Mouse (Mus musculus): ENCODE measurements around the gene St8sia1.
"Not testable (repeated sequence)": the region's sequence is repeated elsewhere in the genome, so short reads cannot be mapped to it uniquely, and the experiment has no call there.

The St8sia1 gene

DNA sequence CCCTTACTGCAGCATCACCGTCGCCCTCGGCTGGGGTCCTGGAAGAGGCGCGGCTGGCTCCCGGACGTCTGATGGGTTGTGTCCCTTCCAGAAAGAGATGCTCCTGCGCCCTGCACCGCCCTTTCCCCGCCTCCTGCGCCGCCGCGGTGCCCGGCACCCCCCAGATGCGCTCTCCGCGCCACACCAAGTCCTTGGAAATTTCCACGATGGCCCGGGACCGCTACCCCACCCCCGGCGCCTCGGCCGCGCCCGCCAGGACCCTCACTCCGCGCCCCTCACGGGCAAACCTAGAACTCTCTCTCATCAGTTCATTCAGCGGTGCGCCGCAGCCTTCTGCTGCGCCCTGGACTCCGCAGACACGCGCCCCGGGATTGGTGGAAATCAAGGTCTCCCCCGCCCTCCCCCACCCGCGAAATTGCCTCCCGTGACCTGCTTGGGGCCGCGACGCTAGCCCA lies at the start of gene St8sia1:
Gene St8sia1, minus strand, starts transcription at position 377 of the 455 bp plus-strand sequence.
- in situ Hi-C loops (cut with MboI, MseI), result loop anchor here (5.0 kb wide), 1 partner anchor 42 kb away; no protein-coding TSS in a partner anchor

DNA sequence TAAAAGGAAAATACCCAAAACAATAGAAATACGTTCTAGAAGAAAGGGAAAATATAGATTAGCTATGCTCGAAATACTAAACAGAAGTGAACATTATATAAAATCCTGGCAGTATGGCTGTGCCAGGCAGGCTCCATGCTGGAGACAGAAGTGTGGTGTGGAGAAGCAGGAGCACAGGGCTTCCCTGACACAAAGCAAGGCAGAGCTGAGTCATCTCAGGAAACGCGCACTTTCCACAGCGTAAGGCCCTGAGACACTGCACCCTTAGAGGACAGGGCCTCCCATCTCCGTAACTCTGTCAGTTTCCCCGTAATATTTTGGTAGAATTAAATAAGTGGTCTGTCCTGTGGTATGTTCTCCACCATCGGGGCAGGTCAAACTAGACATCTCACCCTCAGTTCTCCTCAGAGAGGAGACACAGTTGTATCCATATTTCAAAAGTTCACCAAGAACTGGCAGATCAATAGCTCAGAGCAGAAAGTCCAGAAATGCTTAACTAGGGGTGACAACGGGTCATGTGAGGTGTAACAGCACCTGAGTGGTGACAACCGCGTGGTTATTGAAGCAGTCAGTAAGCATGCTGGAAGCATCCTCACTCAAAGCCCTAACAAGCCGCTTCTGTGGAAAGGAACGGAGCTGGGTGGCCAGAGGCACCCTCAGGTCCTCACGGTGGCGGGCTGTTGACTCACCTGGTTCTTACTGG lies 48.4 kb upstream of the St8sia1 start:
- in situ Hi-C loops (cut with MboI, MseI), result no loop called here

DNA sequence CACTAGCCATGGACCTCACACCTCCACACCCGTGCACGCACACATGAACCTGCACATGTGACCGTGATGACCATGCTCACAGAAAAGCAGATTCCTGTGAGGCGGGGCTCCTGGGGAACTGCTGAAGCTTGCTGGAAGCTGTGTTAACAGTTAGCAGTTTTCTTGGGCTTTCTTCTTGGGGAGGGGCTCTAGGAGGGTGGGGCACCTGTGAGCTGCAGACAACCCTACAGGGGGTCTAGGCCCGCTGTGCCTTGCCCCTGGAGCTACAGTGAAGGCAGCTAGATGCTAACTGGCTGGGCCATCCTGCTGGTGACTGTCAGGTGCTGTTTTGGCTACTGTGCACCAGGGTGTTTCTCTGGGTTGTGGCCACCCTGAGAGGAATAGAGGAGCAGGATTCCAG lies 44.6 kb upstream of the St8sia1 start:
- in situ Hi-C loops (cut with MboI, MseI), result no loop called here

DNA sequence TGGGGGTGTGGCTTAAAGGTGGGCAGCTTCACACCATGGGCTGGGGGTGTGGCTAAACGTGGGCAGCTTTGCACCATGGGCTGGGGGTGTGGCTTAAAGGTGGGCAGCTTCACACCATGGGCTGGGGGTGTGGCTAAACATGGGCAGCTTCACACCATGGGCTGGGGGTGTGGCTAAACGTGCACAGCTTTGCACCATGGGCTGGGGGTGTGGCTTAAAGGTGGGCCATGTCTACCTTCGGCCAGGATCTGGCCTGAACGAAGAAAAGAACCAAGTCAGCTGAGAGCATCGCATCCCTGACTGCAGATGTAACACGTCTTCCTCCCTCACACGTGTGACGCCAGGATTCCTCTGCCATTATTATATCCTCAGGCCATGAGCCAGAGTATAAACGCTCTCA lies 41.0 kb upstream of the St8sia1 start:
- in situ Hi-C loops (cut with MboI, MseI), result not testable (repeated sequence)

DNA sequence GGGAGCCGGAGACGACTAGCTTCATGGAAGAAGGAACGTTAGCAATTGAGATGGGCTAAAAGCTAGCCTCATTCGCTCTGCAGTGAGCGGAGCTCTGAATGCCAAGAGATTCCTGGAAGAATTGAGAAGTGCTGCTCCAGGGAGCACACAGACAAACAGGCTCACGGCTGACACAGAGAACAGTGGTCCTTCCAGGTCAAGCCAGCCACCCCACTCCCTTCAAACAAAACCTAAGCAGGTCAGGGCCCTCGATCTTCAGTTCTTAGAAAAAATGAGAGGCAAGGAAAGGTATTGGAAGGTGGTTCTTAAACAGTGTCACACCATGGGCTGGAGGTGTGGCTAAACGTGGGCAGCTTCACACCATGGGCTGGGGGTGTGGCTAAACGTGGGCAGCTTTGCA lies 40.5 kb upstream of the St8sia1 start:
- in situ Hi-C loops (cut with MboI, MseI), result no loop called here

DNA sequence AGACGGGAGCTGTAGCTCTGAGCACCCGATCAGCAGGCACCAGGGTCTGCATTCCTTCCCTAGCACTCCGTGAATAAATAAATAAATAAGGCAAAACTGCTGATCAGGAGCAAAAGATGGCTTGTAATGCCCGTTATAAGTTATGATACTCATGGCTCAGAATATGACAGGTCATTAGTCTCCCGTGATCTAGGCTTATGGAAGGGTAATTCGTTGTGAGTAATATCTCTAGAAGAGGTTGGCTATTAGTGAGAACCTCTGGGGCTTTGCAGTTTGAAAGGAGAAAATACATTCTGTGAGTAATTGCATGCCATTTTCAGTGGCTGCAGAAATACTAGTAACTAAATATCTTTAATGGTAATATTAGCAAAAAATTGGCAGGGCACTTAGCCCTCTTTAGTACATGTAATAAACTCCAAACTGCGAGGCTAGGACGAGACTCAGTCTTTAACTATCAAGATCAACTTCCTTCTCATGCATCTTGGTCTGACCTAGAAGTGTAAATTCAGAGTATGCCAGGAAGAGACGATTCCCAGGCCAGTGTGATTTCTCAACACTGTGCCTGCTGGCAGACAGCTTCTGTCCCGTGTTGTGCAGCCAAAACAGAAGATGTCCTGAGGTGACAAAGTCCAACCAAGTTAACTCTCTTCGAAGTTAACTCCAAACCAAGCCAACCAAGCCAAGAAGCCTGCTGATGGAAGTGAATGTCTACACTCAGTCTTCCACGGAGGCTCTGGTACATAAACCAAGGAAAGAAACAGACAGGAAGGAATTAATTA lies 34.2 kb upstream of the St8sia1 start:
- in situ Hi-C loops (cut with MboI, MseI), result no loop called here

DNA sequence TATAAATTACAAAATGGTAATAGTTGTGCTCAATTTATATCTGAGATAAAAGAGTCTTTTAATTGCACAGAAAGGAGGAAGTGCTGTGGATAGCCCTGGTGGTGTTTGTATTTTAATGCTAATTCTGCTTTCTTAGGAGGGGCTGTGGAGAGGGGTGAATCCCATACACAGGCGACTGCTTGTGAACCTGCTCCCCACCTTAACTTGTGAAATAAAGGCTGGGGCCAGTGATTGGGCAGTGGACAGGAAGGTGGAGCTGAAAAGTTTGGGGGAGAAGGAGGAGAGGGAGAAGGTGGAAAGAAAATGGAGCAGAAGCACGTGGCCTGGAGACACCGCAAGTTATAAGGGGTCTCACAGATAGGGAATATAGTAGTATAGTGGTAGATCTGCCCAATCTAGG lies 32.6 kb upstream of the St8sia1 start:
- in situ Hi-C loops (cut with MboI, MseI), result no loop called here

DNA sequence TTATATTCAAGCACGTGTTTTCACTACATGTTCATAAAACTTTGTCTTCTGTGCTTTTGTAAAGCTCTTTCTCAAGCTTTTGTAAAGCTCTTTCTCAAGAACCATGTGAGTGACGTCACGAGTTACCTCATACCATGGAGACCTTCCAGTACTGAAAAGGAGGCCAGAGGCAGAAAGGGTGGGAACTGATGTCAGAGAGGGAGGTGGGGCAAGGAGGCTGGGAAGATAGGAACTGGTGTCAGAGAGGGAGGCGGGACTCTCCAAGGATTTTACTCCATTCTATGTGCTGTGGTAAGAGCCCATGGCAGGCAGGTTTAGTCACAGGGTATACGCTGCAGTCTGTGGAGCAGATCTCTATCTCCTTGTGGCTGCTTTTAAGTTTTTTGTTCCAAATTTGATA lies 31.3 kb upstream of the St8sia1 start:
- in situ Hi-C loops (cut with MboI, MseI), result no loop called here

DNA sequence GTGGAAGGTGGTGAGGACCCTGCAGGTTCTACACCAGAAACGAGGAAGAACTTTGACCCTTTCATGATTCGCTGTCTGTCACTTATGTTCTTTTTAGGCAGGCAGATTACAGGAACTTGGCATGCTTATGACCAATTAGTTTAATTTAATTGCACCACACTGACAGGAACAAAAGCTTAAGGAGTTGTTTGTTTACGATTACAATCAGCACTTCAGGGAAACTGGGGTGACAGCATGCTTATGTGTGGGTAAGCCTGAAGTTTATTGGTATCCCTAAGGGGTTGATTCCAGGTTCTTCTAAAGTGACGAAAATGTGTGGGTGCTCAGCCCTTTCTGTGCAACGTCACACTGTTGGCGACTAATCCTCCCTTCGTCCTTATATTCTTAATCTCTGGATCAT lies 30.6 kb upstream of the St8sia1 start:
- in situ Hi-C loops (cut with MboI, MseI), result no loop called here

DNA sequence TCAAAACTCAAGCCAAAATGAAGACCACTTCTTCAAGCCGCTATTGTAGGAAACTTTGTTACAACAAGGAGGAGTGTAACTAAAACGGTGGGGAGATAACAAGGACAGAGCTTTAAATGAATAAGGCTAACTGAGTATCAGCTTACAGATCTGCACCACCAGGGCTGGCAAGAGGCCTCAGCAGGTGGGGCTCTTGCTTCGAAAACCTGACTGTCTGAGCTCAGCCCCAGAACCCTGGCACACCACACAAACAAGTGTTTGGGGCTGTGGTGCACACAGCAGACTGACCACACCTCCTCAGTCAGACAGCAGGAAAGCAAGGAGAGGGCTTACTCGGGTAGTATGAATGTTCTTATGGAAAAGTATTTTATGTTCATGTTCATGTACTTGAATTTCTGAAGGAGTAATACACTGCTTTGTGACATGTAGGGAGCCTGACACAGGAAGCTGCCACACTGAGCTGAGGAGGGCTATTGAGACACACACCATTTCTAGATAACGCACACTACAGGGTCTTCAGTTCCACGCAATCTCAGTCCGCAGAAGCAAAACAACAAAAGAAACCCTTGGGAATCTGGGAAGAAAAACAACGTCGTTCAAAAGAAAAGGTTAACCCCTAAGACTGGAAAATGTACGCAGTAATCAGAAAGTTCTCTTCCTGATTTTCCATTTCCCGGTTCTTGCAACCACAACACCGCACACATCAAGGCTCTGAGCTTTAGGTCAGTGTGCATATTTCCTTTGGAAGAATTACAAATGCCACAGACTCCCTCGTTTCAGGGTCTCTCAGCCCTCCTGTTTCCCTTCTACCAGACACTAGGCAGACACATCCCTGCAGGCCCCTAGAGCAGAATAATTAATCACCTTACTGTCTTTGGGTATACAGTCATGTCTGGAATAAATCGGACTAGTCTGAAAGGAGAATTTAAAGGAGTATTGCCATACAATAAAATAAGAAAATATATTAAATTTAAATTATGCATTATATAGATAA lies 29.8 kb upstream of the St8sia1 start:
- in situ Hi-C loops (cut with MboI, MseI), result no loop called here

DNA sequence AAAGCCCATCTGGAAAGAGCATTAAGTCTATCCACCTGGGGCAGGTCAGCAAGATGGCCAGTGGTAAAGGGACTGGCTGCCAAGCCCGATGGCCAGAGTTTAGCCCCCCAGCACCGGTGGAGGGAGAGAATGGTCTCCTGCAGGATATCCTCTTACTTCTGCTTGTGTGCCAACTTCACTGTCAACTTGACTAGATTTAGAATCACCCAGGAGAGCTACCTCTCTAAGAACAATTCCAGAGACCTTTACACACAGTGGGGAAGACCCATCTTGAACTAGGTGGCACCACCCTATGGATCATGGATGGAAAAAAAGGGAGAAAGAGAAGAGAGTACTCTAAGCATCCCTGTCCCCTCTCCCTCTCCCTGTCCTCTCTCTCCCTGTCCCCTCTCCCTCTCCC lies 28.7 kb upstream of the St8sia1 start:
- in situ Hi-C loops (cut with MboI, MseI), result no loop called here

DNA sequence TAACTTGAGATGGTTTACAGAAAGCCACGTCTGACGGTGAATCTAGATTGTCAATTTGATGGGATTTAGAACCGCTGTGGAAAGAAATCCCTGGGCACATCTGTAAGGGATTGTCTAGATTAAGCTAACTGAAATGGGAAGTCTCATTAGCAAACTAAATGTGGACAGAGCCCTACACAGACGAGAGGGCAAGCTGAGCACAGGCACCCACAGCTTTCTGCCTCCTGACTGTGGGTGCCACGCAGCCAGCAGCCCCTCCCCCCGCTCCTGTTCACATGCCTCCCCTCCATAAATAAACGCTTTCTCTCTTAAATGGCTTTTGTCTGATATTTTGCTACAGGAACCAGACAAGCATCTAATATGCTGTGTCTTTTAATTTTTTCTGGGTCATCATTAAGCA lies 27.8 kb upstream of the St8sia1 start:
- in situ Hi-C loops (cut with MboI, MseI), result no loop called here

DNA sequence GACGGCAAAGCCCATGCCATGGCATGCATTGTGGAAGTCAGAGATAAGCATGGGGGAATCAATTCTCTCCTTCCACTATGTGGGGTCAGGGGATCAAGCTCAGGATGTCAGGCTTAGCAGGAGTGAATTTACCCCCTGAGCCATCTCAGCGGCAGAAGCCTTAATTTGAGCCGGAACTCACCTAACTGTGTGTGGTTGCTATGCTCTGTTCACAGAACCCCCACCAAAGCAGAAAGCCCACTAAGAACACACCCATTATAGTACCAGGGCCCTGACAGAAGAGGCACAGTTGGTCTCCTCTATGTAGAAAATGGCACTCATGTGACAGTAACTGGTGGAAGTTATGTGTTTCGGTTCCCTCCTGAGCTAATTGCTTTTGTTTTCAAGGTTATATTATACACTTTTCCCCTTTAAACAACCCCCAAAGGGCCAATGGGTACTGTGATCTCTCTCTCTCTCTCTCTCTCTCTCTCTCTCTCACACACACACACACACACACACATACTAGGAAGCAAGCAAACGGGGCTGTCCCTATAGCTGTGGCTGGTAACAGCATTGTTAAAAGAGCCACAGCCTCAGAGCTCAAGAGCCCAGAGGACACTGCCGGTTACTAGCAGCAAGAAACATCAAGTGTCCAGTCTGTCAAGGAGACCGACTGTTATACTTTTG lies 27.3 kb upstream of the St8sia1 start:
- in situ Hi-C loops (cut with MboI, MseI), result no loop called here

DNA sequence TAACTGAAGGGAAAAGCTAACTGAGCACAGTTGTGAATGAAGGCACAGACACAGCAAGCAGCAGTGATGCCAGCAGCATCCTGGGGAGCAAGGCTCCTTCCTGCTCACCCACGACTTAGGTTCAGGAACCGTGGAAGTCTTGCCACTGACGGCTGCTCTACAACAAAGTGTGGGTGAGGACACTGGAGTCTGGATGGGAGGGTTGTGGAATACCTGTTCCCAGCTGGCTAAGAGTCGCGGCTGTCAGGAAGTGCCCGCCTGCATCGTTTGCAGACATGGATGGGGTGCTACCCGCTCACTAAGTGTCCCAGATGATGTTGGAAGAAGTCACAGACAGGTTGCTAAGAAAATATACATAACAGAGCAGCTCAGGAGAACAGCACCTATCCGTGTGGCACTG lies 26.3 kb upstream of the St8sia1 start:
- in situ Hi-C loops (cut with MboI, MseI), result no loop called here

DNA sequence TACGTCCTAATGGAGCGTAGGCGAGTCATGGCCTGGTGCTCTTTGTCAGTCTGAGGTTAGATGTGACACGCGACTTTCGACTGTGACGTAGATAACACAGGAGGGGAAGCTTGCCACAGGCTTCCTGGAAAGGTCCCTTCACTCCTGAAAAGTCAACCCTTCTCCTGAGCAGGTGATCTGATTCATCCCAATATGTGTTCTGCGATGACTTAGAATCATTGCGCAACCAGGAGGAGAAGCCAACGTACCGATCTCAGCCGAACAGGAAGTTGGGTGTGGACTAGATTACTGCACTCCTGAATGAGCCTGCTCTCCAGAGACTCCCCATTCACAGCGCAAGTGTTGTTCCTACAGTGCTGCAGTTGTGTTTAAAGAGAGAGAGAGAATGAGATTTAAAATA lies 25.2 kb upstream of the St8sia1 start:
- in situ Hi-C loops (cut with MboI, MseI), result no loop called here

DNA sequence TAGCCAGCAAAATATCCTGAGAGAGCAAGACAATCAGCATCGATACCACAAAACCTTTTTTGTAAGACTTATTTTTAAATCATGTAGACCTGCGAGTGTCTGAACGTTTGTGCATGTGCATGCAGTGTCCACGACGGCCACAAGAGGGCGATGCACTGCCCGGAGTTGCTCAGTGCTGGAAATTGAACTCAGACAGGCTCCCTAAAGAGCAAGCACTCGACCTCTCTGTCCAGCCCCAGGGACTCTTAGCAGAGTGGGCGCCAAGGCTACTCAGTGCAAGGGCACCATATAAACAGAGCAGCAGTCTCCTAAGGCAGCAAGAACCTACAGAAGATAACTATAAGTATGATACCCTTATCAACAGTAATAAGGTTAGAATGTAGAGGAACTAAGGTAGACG lies 24.5 kb upstream of the St8sia1 start:
- in situ Hi-C loops (cut with MboI, MseI), result no loop called here

DNA sequence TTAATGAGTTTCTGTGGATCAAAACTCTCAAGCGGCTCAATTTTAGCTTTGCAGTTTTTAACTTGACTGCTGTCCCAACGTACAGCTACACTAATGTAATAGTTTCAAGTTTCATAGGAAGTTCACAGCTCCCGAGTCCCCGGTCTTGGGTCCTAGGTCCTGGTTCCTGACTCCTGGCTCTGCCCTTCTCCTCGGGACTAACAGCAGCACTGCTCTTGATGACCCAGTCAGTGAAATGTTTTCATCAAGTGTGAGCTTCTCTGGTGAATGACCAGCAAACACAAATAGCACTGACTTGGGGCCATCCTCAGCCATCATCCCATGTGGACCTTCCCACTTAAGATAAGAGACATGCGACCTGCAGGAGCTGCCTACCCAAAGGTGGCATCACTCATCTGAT lies 24.0 kb upstream of the St8sia1 start:
- in situ Hi-C loops (cut with MboI, MseI), result no loop called here

DNA sequence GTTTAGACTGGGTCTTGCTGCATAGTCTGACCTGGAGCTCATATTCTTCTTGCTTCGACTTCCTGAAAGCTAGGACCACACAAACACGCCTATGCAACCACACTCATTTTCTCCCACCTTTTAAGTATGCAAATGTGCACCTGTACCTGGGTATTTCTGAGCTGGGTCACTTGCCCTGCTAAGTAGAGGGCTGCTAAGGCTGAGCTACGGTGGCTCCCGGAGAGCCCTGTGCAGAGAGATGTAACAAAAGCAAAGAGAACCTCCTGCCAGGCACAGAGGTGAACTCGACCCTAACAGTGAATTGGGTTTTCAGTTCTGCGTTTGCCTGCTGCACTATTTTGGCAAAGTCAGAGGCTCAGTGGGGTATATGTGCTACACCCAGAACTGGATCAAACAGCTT lies 23.4 kb upstream of the St8sia1 start:
- in situ Hi-C loops (cut with MboI, MseI), result no loop called here

DNA sequence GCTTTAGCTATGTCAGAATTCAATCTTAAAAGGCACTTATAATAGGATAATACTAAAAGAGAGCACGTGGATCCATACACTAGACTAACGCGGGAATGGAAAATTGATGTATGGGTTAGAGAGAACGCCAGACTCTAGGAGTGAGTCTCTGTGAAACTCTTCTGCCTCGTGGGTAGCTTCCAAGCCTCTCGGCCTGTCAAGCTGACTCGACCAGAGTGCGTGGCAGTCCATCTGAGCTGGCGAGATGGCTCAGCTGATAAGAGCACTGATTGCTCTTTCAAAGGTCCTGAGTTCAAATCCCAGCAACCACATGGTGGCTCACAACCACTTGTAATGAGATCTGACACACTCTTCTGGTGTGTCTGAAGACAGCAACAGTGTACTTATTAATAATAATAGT lies 22.5 kb upstream of the St8sia1 start:
- in situ Hi-C loops (cut with MboI, MseI), result not testable (repeated sequence)

DNA sequence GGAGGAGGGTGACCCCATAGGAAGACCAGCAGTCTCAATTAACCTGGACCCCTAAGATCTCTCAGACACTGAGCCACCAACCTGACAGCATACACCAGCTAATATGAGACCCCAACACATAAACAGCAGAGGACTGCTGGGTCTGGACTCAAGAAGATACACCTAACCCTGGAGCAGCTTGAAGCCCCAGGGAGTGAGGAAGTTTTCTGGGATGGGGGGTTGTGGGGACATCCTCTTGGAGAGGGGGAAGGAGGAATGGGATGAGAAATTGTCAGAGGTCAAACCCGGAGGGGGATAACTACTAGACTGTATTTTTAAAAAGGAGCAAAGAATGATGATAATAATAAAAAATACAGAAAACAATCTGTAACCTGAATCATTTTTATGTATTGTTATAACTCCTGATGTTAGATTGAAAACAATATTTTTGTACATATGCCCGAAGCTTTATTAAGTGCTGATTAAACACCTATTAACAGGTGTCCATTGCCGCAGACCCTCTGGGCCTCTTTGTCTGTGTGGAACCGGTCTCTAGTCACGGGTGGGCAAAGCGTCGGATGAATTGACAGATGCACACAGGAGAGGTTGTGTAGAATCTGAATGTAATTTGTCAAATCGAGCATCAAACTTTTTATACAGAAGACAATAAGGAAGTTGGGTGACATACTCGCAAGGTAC lies 21.4 kb upstream of the St8sia1 start:
- in situ Hi-C loops (cut with MboI, MseI), result not testable (repeated sequence)

Measured in T-helper 1 cell (primary cell).